Mouse (Mus musculus) kidney, embryonic 16.5 days (tissue): ENCODE measurements at regions not wholly inside any gene's neighbourhood (a gene's known extent, or its start where the extent isn't known, plus 50 kb on each side); places are given as distances from the start of the nearest gene placed in this dataset.

Experiments
- ATAC-seq: fragments of 200-750 bp; cut with Nextera tagmentation; 2 replicates; pipeline ENCODE4 v1.8.0; 2017; ENCODE audit warnings: moderate TSS enrichment; ENCODE audit not compliant: low FRiP score, low TSS enrichment
- H3K27ac ChIP-seq: fragments of 300-500 bp; sonication (generic); 2 replicates; pipeline ENCODE4 v1.5.1; 2014; ENCODE audit warnings: low read length
- H3K27me3 ChIP-seq: fragments of 300-500 bp; sonication (generic); 2 replicates; pipeline ENCODE4 v1.6.1; 2014; ENCODE audit warnings: low read length, control low read depth, mixed read lengths; ENCODE audit not compliant: insufficient read depth
- H3K36me3 ChIP-seq: fragments of 300-500 bp; sonication (generic); 2 replicates; pipeline ENCODE4 v1.6.1; 2014; ENCODE audit warnings: low read length, control low read depth, mixed read lengths; ENCODE audit not compliant: insufficient read depth
- H3K4me1 ChIP-seq: fragments of 300-500 bp; sonication (generic); 2 replicates; pipeline ENCODE4 v1.6.1; 2014; ENCODE audit warnings: low read length, control low read depth, mixed read lengths; ENCODE audit not compliant: insufficient read depth
- H3K4me2 ChIP-seq: fragments of 300-500 bp; sonication (generic); replicated peaks from 2 replicates; pipeline ENCODE4 v1.6.1; 2014; ENCODE audit warnings: low read depth, low read length
- H3K4me3 ChIP-seq: fragments of 300-500 bp; sonication (generic); 2 replicates; pipeline ENCODE4 v1.5.1; 2014; ENCODE audit warnings: mild to moderate bottlenecking, low read length
- H3K9ac ChIP-seq: fragments of 300-500 bp; sonication (generic); replicated peaks from 2 replicates; pipeline ENCODE4 v1.6.1; 2014; ENCODE audit warnings: low read length
- H3K9me3 ChIP-seq: fragments of 300-500 bp; sonication (generic); 2 replicates; pipeline ENCODE4 v1.6.1; 2016; ENCODE audit warnings: low read length, control low read depth
- WGBS: fragments of 180-500 bp; shearing (Covaris S2); extraction: QIAGEN DNeasy Blood & Tissue Kit; methylation state at CpG from one replicate; pipeline ENCODE4 v1.1.7; 2014; 5-methylcytosine and 5-hydroxymethylcytosine counted together

- Histone ChIP-seq H3K4me3 (no peak overlapping the region), H3K27ac (no peak overlapping the region), H3K4me1 (no peaks in the 10 kb centered on the region), H3K27me3 (no peaks in the 10 kb centered on the region), H3K36me3 (no peaks in the 10 kb centered on the region), H3K4me2 (no peak overlapping the region), H3K9me3 (no peaks in the 10 kb centered on the region), H3K9ac (no peak overlapping the region)
- WGBS = 70% methylated on average over 6 of the region's 6 CpGs
- no peak for ATAC-seq
Measured at GRCm38 (mm10) chr3:19429422-19430076, 198.9 kb downstream of the 1700064H15Rik start.

GRCm38 (mm10) chr3:19429010-19429409 is 199.5 kb downstream of the 1700064H15Rik start:
- Histone ChIP-seq H3K4me2 (no peak overlapping the region), H3K36me3 (no peaks in the 10 kb centered on the region), H3K9ac (no peak overlapping the region), H3K4me1 (no peaks in the 10 kb centered on the region), H3K4me3 (no peak overlapping the region), H3K27me3 (no peaks in the 10 kb centered on the region), H3K9me3 (no peaks in the 10 kb centered on the region), H3K27ac (no peak overlapping the region)
- no peak for ATAC-seq

- Histone ChIP-seq H3K9ac (no peak overlapping the region), H3K27ac (no peak overlapping the region), H3K4me1 (no peaks in the 10 kb centered on the region), H3K9me3 (no peaks in the 10 kb centered on the region), H3K4me2 (no peak overlapping the region), H3K4me3 (no peak overlapping the region), H3K27me3 (no peaks in the 10 kb centered on the region), H3K36me3 (no peaks in the 10 kb centered on the region)
- 56% methylated on average over 1 of the region's 1 CpGs for WGBS
- peak; percentile 42; the same call in 1 of the 2 replicates for ATAC-seq
Measured at GRCm38 (mm10) chr3:19426130-19426556, 202.3 kb downstream of the 1700064H15Rik start.

GRCm38 (mm10) chr3:19425322-19425721 is 203.2 kb downstream of the 1700064H15Rik start:
- H3K36me3 ChIP-seq = no peaks in the 10 kb centered on the region
- H3K27me3 ChIP-seq = no peaks in the 10 kb centered on the region
- no peak overlapping the region for H3K27ac ChIP-seq
- 97% methylated on average over 1 of the region's 1 CpGs for WGBS
- H3K9me3 ChIP-seq = no peaks in the 10 kb centered on the region
- no peak for ATAC-seq
- H3K9ac ChIP-seq = no peak overlapping the region
- no peak overlapping the region for H3K4me3 ChIP-seq
- no peak overlapping the region for H3K4me2 ChIP-seq
- H3K4me1 ChIP-seq = no peaks in the 10 kb centered on the region

- H3K27ac ChIP-seq = no peak overlapping the region
- H3K4me1 ChIP-seq = no peaks in the 10 kb centered on the region
- H3K9ac ChIP-seq = no peak overlapping the region
- no peaks in the 10 kb centered on the region for H3K9me3 ChIP-seq
- H3K4me3 ChIP-seq = no peak overlapping the region
- ATAC-seq = no peak
- no peak overlapping the region for H3K4me2 ChIP-seq
- H3K27me3 ChIP-seq = no peaks in the 10 kb centered on the region
- no peaks in the 10 kb centered on the region for H3K36me3 ChIP-seq
Measured at GRCm38 (mm10) chr3:19424384-19424783, 204.1 kb downstream of the 1700064H15Rik start.

GRCm38 (mm10) chr3:19421430-19421944 is 207.0 kb downstream of the 1700064H15Rik start:
- Histone ChIP-seq H3K4me2 (no peak overlapping the region), H3K9me3 (no peaks in the 10 kb centered on the region), H3K9ac (no peak overlapping the region), H3K27me3 (no peaks in the 10 kb centered on the region), H3K4me1 (no peaks in the 10 kb centered on the region), H3K27ac (no peak overlapping the region), H3K4me3 (no peak overlapping the region), H3K36me3 (no peaks in the 10 kb centered on the region)
- no peak for ATAC-seq
- 94% methylated on average over 1 of the region's 1 CpGs for WGBS

- no peak overlapping the region for H3K9ac ChIP-seq
- H3K9me3 ChIP-seq = no peaks in the 10 kb centered on the region
- no peak overlapping the region for H3K4me2 ChIP-seq
- H3K4me1 ChIP-seq = no peaks in the 10 kb centered on the region
- H3K27me3 ChIP-seq = no peaks in the 10 kb centered on the region
- H3K4me3 ChIP-seq = no peak overlapping the region
- H3K27ac ChIP-seq = no peak overlapping the region
- 91% methylated on average over 5 of the region's 5 CpGs for whole genome bisulfite sequencing
- no peak for ATAC-seq
- no peaks in the 10 kb centered on the region for H3K36me3 ChIP-seq
Measured at GRCm38 (mm10) chr3:19420912-19421311, 207.6 kb downstream of the 1700064H15Rik start.

- WGBS = 35% methylated on average over 3 of the region's 3 CpGs
Measured at GRCm38 (mm10) chr3:19410938-19411515, 217.4 kb downstream of the 1700064H15Rik start.

GRCm38 (mm10) chr3:19408283-19408682 is 220.2 kb downstream of the 1700064H15Rik start:
- Histone ChIP-seq H3K9me3 (no peaks in the 10 kb centered on the region), H3K27me3 (no peaks in the 10 kb centered on the region), H3K9ac (no peak overlapping the region), H3K4me2 (no peak overlapping the region), H3K36me3 (no peaks in the 10 kb centered on the region), H3K27ac (no peak overlapping the region), H3K4me1 (peaks cover 2% of the 10 kb centered on the region; the same call in 1 of the 2 replicates), H3K4me3 (no peak overlapping the region)
- WGBS = 70% methylated on average over 2 of the region's 2 CpGs
- no peak for ATAC-seq

More at GRCm38 (mm10) chr3:19410938-19411515, 217.4 kb downstream of the 1700064H15Rik start:
- Histone ChIP-seq H3K4me3 (no peak overlapping the region), H3K27ac (no peak overlapping the region), H3K4me1 (peaks cover 2% of the 10 kb centered on the region; the same call in 1 of the 2 replicates), H3K36me3 (no peaks in the 10 kb centered on the region), H3K9me3 (no peaks in the 10 kb centered on the region), H3K27me3 (no peaks in the 10 kb centered on the region), H3K9ac (no peak overlapping the region), H3K4me2 (no peak overlapping the region)
- ATAC-seq = peak; percentile 27; the same call in 1 of the 2 replicates

- Histone ChIP-seq H3K27ac (no peak overlapping the region), H3K4me2 (no peak overlapping the region)
- ATAC-seq = no peak
Measured at GRCm38 (mm10) chr3:19407591-19408090, 220.8 kb downstream of the 1700064H15Rik start.

More at GRCm38 (mm10) chr3:19407591-19408090, 220.8 kb downstream of the 1700064H15Rik start:
- H3K9me3 ChIP-seq = no peaks in the 10 kb centered on the region
- H3K4me3 ChIP-seq = no peak overlapping the region
- peaks cover 2% of the 10 kb centered on the region; the same call in 1 of the 2 replicates for H3K4me1 ChIP-seq
- no peaks in the 10 kb centered on the region for H3K27me3 ChIP-seq
- no peaks in the 10 kb centered on the region for H3K36me3 ChIP-seq
- H3K9ac ChIP-seq = no peak overlapping the region
- 72% methylated on average over 2 of the region's 2 CpGs for WGBS
